Mouse (Mus musculus) erythroid progenitor cell, adult 5-6 weeks (primary cell): ENCODE results near the gene Fam129b. TPM values are rescaled to one million over a fixed set of nuclear protein-coding genes. Genes with fewer than 3 reads are reported as not detected.

Source experiments
- ATAC-seq: replicated peaks from 2 replicates; pipeline ENCODE4 v1.8.0; 2016; ENCODE audit warnings: moderate number of reproducible peaks, mild to moderate bottlenecking, moderate TSS enrichment, inconsistent platforms; ENCODE audit not compliant: poor library complexity, low FRiP score, severe bottlenecking
- total RNA-seq, 2 experiments: library from RNA; stranded (forward) in 1 of 2; stranded (reverse) in 1 of 2; fragments of 150-400 nt in 1 of 2; fragments of 186-747, 209-891 nt in 1 of 2; gene quantifications; 2 replicates each; pipeline versions ENCODE4 v1.2.3 to v1.2.4; 2015 to 2017; ENCODE audit warnings: low replicate concordance in 2 of 2

The Fam129b gene
- total RNA-seq, 2 experiments from 2014 or later: 8.8 to 11.5 TPM

DNA sequence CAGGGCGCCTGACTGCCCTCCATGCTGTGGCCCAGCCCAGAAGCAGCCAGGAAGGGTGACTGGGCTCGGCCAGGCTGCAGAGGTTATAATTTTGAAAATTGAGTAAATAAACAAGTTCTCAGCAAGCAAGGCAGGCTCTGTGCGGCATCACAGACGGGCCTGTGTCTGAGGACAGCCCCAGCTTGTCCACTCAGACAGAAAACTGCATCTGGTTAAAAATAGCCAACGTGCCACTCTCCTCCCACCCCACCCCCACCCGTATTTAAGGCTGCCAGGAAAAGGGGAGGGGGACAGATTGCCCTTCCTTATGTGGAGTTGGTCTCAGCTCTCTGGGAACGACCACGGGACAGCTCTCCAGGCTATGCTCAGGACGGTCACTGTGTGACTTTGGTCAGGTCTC lies 12.1 kb downstream of the Fam129b start:
- ATAC-seq: no peak

DNA sequence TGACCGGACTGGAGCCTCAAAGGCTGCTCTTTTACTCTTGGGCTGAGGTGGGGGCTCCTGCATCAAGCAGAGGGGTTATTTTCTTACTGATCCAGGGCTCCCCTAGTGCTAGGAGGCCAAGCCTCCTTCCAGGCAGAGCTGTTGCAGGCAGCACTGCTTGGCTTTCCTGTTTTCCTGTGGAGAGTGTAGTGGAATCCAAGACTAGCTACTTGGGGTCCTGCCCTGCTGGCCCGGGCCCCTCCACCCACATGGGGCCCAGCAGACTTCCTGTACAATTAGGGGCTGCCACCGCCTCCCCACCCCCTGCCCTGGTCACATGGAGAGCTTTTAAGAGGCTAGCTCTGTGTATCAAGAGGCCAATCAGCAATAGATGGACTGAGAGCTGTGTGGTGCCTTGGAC lies 12.6 kb downstream of the Fam129b start:
- ATAC-seq: no peak

DNA sequence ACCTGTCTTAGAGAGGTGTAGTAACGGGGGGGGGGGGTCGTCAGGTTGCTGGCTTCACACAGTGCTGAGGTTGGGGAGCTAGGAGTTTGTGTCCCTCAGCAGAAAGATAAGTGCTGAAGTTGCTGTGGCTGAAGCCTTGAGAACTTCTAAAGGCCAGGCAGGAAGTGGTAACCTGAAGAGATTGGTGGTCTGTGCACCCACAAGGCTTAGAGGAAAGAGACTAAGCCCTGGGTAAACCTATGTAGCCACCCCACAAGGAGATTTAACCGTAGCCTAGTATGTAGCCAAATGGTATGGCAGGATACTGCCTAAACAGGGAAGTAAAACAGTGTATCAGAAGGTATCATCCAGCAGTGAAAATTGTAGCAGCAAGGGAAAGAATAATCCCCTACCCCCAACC lies 14.4 kb downstream of the Fam129b start:
- no peak for ATAC-seq

DNA sequence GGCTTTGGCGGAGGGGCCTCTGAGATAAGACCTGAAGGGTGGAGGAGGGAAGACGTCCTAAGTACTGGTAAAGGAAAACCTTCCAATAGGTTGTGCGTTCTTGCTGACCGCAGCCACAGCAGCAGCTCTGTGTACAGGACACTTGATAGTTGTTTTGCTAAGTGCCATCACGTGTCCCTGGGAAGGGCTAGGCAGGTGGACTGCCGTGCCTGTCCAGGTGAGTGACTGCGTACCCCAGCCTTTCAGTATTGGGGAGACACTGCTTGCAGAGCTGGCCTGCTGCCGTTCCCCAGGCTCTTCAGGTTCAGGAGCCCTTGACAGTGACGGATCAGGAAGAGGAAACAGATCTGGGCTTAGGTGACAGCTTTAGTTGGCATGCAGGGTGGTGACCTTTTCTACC lies 15.4 kb downstream of the Fam129b start:
- ATAC-seq: no peak

DNA sequence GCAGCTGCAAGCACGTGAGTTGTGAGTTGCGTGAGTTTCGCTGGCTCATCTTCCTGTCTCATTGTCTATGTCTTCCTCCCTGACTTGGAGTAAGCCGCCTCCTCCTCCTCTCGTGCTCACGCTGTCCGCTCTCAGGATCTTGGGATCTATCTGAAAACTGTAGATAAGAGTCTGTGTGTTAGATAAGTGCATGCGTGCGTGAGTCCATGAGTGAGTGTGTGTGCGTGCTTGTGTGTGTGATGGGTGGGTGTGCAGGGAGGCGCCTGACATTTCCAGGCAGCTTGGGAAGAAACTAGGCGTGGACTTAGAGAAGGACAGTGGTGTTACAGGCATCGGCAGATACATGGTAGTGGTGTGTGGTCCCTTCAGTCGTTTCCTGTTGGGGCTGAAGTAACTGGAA lies 16.6 kb downstream of the Fam129b start:
- no peak for ATAC-seq

- ATAC-seq: no peak
Measured at GRCm38 (mm10) chr2:32894097-32894496, 18.2 kb downstream of the Fam129b start.

DNA sequence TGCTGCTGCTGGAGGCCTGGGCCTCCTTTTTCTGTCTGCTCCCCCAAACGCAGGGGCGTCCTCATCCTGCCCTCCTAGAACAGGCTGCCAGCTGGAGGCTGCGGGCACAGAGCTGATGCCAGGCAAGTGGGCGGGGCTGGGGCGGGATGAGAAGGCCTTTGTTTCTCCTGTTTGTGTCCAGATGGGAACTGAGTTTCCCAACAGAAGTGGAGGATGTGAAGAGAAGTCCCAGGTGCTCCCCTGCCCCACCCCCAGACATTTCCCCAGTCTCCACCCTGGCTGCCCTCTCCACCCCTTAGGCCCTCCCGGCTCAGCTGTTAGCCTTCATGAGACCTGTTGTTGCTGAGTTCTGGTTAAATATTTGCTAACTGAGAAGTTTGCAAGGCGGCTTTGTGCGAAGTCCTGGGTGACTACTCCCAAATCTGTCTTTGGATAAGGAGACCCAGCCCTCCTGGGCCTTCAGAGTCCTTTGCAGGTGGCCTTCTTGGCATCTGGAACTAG lies 19.7 kb downstream of the Fam129b start:
- ATAC-seq: no peak

DNA sequence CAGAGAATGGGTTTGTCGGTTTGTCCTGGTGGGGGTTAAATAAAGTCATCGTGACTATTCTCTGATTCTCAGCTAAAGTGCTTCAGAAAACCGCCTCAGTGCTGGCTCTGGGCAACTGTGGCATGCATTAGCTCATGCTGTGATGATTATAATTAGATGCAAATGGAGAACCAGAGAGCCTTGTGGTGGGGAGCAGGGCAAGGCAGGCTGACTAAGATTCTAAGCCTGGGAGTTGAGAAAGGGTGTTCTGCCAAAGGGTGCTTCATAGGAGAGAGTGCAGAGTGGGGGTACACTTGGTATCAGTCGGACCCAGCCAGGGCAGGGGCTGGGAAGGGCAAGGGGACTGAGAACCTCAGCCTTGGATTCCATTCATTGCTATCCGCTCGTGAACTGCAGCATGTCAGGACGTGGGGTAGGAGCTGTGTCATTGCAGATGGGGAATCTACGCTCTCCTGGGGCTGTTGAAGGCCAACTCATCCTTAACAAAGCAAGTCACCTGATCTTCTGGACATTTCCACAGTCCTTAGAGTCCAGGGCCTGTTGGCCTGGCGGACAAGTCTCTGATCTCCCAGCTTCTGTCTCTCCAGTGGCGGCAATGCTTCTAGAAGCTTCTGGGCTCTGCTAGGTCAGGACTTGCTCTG lies 20.7 kb downstream of the Fam129b start:
- ATAC-seq: no peak

GRCm38 (mm10) chr2:32898983-32899382 lies 23.1 kb downstream of the Fam129b start:
- no peak for ATAC-seq

GRCm38 (mm10) chr2:32902126-32902525 lies 26.2 kb downstream of the Fam129b start:
- ATAC-seq: no peak

DNA sequence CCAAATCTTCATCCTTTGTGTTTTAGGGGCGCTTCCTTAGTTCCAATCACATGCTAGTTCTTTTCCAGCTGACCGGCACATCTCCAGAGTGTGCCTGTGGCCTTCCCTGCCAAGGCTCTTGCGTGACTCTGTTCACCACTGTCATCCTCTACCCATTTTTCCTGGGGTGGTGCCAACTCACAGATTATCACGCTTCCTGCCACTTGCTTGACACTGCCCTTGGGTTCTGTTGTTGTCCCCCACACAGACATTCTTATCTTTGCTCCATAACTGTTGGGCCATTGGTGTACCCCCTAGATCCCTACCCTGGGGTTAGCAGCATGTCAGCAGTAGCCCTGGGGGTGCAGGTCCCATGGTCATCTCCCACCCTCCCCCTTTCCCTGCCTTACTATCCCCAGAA lies 27.6 kb downstream of the Fam129b start:
- ATAC-seq: no peak

GRCm38 (mm10) chr2:32904637-32905036 lies 28.7 kb downstream of the Fam129b start:
- no peak for ATAC-seq

DNA sequence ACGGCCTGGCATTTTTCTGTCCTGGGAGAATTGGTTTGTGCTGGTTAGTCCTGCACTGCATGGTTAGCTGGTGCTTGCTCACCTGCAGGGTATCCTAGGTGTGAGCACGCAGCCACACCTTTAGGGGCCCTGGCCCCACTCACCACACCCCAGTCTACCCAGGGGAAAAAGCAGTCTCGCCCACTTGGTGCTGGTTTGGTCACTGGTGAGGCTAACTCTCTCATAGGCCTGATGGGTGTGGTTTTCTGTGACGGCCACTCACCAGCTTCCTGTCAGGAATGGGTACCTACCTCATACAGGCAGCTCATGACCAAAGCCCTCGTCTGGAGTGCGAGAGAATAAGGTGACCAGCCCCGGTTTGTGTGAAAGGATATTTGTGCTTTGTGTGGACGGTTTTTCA lies 29.4 kb downstream of the Fam129b start:
- no peak for ATAC-seq

DNA sequence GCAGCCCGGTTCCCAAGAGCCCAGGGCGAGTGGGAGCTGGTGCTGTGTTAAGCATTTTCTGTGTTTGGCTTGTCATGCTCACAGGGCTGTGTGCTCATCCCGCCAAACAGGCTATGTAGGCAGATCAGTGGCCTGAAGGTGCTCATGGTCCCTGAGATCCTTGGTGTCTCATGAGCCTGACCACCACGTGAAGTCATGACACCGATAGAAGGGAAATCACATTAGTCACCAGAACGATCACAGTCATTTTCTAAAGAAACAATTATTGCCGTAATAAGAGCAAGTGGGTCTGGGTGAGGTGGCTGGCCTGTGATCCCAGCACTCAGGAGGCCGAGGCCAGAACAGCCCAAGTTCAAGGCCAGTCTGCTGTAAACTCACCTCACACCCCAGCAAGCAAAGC lies 31.5 kb downstream of the Fam129b start:
- no peak for ATAC-seq

DNA sequence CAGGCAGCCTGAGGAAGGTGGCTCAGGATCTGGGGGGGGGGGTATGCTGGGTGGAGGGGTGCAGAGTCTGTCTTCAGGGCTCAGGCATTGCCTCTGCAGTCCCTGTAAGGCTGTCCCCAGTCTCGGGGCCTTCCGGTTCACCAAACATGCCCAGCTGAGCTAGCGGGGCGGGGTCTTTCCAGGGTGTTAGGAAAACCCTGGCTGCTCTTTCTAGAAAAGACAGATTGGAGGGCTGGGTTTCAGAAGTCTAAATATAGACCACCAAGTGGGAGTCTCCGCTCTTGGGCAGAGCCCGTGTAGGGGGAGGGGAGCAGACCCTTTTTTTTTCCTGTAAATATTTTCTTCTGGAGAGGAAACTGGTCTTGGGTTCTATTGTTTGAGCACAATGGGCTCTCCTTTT lies 32.4 kb downstream of the Fam129b start:
- no peak for ATAC-seq

GRCm38 (mm10) chr2:32908796-32909195 lies 32.9 kb downstream of the Fam129b start:
- ATAC-seq: no peak

DNA sequence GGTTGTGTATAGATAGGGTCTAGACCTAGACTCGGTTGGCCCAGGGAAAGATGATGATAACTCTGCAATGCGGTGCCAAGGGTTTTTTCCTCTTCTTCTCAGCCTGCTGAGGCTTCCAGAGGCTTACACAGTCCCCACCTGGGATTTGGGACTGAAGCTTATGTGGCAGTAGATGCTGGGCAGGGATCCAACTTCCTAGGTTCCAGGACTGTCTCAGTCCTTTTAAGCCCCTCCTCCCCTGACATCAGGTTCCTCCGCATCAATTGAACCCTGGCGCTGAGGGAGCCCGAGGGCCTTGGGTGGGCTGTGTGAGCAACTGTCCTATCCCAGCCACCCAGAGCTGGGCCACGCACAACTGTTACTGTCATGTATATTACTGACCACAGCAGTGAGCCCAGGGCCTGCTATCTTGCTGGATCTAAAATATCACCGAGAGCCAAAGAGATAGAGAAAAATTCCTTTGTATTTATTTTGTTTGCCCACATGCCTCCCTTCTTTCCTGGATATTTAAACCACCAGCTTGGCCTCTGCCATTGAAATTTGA lies 35.8 kb downstream of the Fam129b start:
- no peak for ATAC-seq

- peak; percentile 74 for ATAC-seq
Measured at GRCm38 (mm10) chr2:32912210-32912804, 36.4 kb downstream of the Fam129b start.

GRCm38 (mm10) chr2:32914362-32914761 lies 38.4 kb downstream of the Fam129b start:
- ATAC-seq: no peak

DNA sequence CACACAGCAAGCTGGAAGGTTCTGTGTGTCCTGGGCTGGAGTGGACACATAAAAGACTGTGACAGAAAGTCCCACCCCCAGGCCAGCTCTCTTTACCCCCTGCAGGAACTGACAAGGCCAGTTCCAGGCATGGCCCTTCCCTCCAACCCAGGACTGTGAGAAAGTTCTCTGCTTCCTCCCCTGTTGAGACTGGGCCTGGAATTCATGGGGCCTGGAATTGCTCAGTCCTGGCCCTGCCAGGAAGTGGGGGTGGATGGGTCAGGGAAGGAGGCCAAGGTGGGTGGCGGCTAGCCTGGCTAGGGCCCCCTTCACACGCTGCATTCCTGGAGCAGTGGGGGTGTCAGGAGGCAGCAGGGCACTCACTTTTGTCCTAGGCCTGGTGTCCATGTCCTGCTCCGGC lies 39.0 kb downstream of the Fam129b start:
- no peak for ATAC-seq

DNA sequence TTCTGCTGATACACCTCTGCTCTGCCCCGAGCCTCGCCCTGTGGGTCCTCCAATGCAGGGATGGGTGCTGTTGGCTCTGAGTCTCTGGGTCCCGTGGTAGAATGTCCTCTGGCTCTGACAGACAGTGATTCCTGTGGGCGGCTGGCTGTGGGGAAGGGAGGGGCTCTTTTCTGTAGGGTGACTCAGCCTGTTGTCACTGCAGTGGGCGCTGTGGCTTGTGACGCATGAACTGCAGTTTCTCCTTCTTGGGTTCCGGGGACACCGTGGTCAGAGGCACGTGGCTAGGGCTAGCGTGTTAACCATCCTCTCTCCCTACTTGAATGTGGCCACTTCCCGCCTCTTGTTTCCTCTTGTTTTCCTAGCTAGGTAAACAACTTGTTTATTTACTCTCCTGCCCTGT lies 41.6 kb downstream of the Fam129b start:
- no peak for ATAC-seq

GRCm38 (mm10) chr2:32918391-32918790 lies 42.5 kb downstream of the Fam129b start:
- ATAC-seq: no peak
